Mouse (Mus musculus) forebrain, embryonic 12.5 days (tissue): Measurements from ENCODE around the gene Klri1. TPM values are rescaled to one million over a fixed set of nuclear protein-coding genes. Genes with fewer than 3 reads are reported as not detected.
"Not testable (repeated sequence)": the region's sequence is repeated elsewhere in the genome, so short reads cannot be mapped to it uniquely, and the experiment has no call there.

Experiments
- ATAC-seq: fragments of 200-750 bp; cut with Nextera tagmentation; 2 replicates; pipeline ENCODE4 v1.8.0; 2017; ENCODE audit warnings: moderate TSS enrichment; ENCODE audit not compliant: low FRiP score
- H3K27ac ChIP-seq: fragments of 300-500 bp; sonication (generic); 2 replicates; pipeline ENCODE4 v1.5.1; 2016; ENCODE audit warnings: mild to moderate bottlenecking
- H3K27me3 ChIP-seq: fragments of 300-500 bp; sonication (generic); 2 replicates; pipeline ENCODE4 v1.6.1; 2016; ENCODE audit warnings: mild to moderate bottlenecking
- H3K36me3 ChIP-seq: fragments of 300-500 bp; sonication (generic); replicated peaks from 2 replicates; pipeline ENCODE4 v1.6.1; 2016; ENCODE audit warnings: mild to moderate bottlenecking
- H3K4me1 ChIP-seq: fragments of 300-500 bp; sonication (generic); 2 replicates; pipeline ENCODE4 v1.6.1; 2016
- H3K4me2 ChIP-seq: fragments of 300-500 bp; sonication (generic); 2 replicates; pipeline ENCODE4 v1.6.1; 2016; ENCODE audit warnings: mild to moderate bottlenecking, moderate library complexity
- H3K4me3 ChIP-seq: fragments of 300-500 bp; sonication (generic); replicated peaks from 2 replicates; pipeline ENCODE4 v1.5.1; 2016; ENCODE audit warnings: mild to moderate bottlenecking
- H3K9ac ChIP-seq: fragments of 300-500 bp; sonication (generic); 2 replicates; pipeline ENCODE4 v1.6.1; 2016; ENCODE audit warnings: mild to moderate bottlenecking
- H3K9me3 ChIP-seq: fragments of 300-500 bp; sonication (generic); 2 replicates; pipeline ENCODE4 v1.6.1; 2016
- whole genome bisulfite sequencing: fragments of 180-500 bp; shearing (Covaris S2); methylation state at CpG from one replicate; pipeline ENCODE4 v1.1.7; 2016; 5-methylcytosine and 5-hydroxymethylcytosine counted together
- microRNA-seq: library from miRNA; unstranded; fragments of <30 nt; microRNA quantifications from one replicate; pipeline ENCODE4, GENCODE M21; 2017
- polyA plus RNA-seq: library from polyadenylated mRNA; unstranded; fragments of >200 nt; fragmentation: Nextera tagmentation; extraction: Ambion mirVana; gene quantifications from 2 replicates; pipeline ENCODE4 v1.2.1, GENCODE M21; 2016

The Klri1 gene
- polyA plus RNA-seq, 1 experiment from 2014 or later: not detected

GRCm38 (mm10) chr6:129661301-129661700 is 55.6 kb downstream of the Klri1 start:
- no CpG with 5 or more reads among the region's 3 CpGs for WGBS
- not testable (repeated sequence) for H3K27ac ChIP-seq, H3K27me3 ChIP-seq, H3K4me1 ChIP-seq, H3K4me3 ChIP-seq, H3K36me3 ChIP-seq, H3K9ac ChIP-seq, H3K9me3 ChIP-seq, H3K4me2 ChIP-seq, ATAC-seq

- WGBS: 80% methylated on average over 4 of the region's 4 CpGs
- H3K4me2 ChIP-seq, ATAC-seq, H3K4me1 ChIP-seq, H3K4me3 ChIP-seq, H3K9me3 ChIP-seq, H3K9ac ChIP-seq, H3K27me3 ChIP-seq, H3K27ac ChIP-seq, H3K36me3 ChIP-seq: not testable (repeated sequence)
Measured at GRCm38 (mm10) chr6:129660589-129660988, 56.3 kb downstream of the Klri1 start, which contains the start of gene Klrc2. Gene Klrc2 (minus strand): TSS chr6:129660689.

Small RNAs within 50 kb of the gene (microRNA-seq; reads per million reads assigned to microRNA genes)
- not detected for gene Mir680-1

Other genes with a start within 250 kb of the Klri1 start
- not detected in 2 replicates for gene Olr1, start 210.0 kb downstream of the Klri1 start, polyA plus RNA-seq
- gene Tmem52b, start 204.6 kb downstream of the Klri1 start, polyA plus RNA-seq: not detected in 2 replicates
- gene Gabarapl1, start 184.0 kb downstream of the Klri1 start, polyA plus RNA-seq: 83.6 and 97.2 TPM in 2 replicates
- gene Klre1, start 139.2 kb downstream of the Klri1 start, polyA plus RNA-seq: not detected in 2 replicates
- gene Klrd1, start 125.3 kb downstream of the Klri1 start, polyA plus RNA-seq: not detected in 2 replicates
- 0.08 and 0.13 TPM in 2 replicates for gene Klrk1, start 93.3 kb downstream of the Klri1 start, polyA plus RNA-seq
- gene Klrc3, start 73.8 kb downstream of the Klri1 start, polyA plus RNA-seq: not detected in 2 replicates
- gene Klrc2, start 56.4 kb downstream of the Klri1 start, polyA plus RNA-seq: not detected in 2 replicates
- gene Klrc1, start 38.2 kb downstream of the Klri1 start, polyA plus RNA-seq: not detected in 2 replicates
- not detected in 2 replicates for gene Klri2, start 23.4 kb upstream of the Klri1 start, polyA plus RNA-seq
- gene Gm156, start 67.1 kb upstream of the Klri1 start, polyA plus RNA-seq: not detected in 2 replicates
- gene Gm17631, start 145.5 kb upstream of the Klri1 start, polyA plus RNA-seq: not detected in 2 replicates
- not detected in 2 replicates for gene Klra17, start 159.5 kb upstream of the Klri1 start, polyA plus RNA-seq
- not detected in 2 replicates for gene Klra5, start 200.5 kb upstream of the Klri1 start, polyA plus RNA-seq